ENCODE assay signal across 13 mouse cellular contexts in genomic region chr4:102741287-102741686, GRCm38 (mm10). TPM values are rescaled to one million over a fixed set of nuclear protein-coding genes. Genes with fewer than 3 reads are reported as not detected.
DNase-seq lines count a peak whose midpoint lies in the region; ATAC-seq and TF ChIP-seq lines count a peak whose summit lies in the region.
"Had no signal": no experiment of that assay in that cellular context is flagged by ENCODE, and none has a peak within 500 bp of the region (broad histone marks: within the 10 kb centered on the region; RNA-seq: fewer than 3 reads in every experiment).

Sgip1 (plus strand) TSS chr4:102741297.

- no peak within 1 kb of the TSS for H3K9ac ChIP-seq in forebrain, embryonic 14.5 days (ENCODE audit: low read length)
- no peak within 1 kb of the TSS for H3K9ac ChIP-seq in neural tube, embryonic 12.5 days
- H3K9ac ChIP-seq: liver, embryonic 12.5 days had no signal

- TF ChIP-seq CTCF in left cerebral cortex, adult 2 months (IDR thresholded peaks at IDR 0.05): no peak

- DNase-seq in left cerebral cortex, adult 2 months (ENCODE audit: extremely low spot score in 1 of 2, low spot score in 2 of 2): no peak
- DNase-seq in left cerebral cortex, adult 9 months (ENCODE audit: low spot score in 2 of 2): no peak
- no peak for DNase-seq in forebrain, embryonic 14.5 days (ENCODE audit: low spot score)
- no peak for DNase-seq in layer of hippocampus, postnatal 25 days (ENCODE audit: extremely low spot score in 1 of 2, low spot score in 1 of 2)
- DNase-seq in gastrocnemius, postnatal 4 days (ENCODE audit: low spot score in 2 of 2): no peak
- no peak for DNase-seq in right cerebral cortex, postnatal 10 days (ENCODE audit: low spot score in 2 of 2)
- no peak for DNase-seq in cerebellum, adult 9-10 months
- DNase-seq: kidney, adult 11 months; thymus, postnatal 36 days had no signal

- no peak within 1 kb of the TSS for H3K4me2 ChIP-seq in forebrain, embryonic 14.5 days (ENCODE audit: low read length)
- no peak within 1 kb of the TSS for H3K4me2 ChIP-seq in neural tube, embryonic 12.5 days (replicated peaks)
- H3K4me2 ChIP-seq: liver, embryonic 12.5 days had no signal

- no peaks in the 10 kb centered on the region for H3K27me3 ChIP-seq in forebrain, embryonic 14.5 days (replicated peaks; ENCODE audit: control insufficient read depth, insufficient read depth, low read length)
- H3K27me3 ChIP-seq in neural tube, embryonic 12.5 days (replicated peaks): no peaks in the 10 kb centered on the region
- H3K27me3 ChIP-seq: liver, embryonic 12.5 days; megakaryocyte, embryonic 14.5 days had no signal

- intact Hi-C loops in left cerebral cortex, adult 2 months (cut with DNase I): no loop called here

- no peak for ATAC-seq in forebrain, embryonic 14.5 days
- ATAC-seq in neural tube, embryonic 12.5 days (ENCODE audit: low FRiP score, low read depth): no peak
- ATAC-seq: liver, embryonic 12.5 days had no signal

- H3K4me1 ChIP-seq in forebrain, embryonic 14.5 days (ENCODE audit: control insufficient read depth, insufficient read depth, low read length): no peaks in the 10 kb centered on the region
- no peaks in the 10 kb centered on the region; the same call in 1 of the 2 replicates for H3K4me1 ChIP-seq in neural tube, embryonic 12.5 days
- H3K4me1 ChIP-seq: heart, embryonic 10.5 days; liver, embryonic 12.5 days; megakaryocyte, embryonic 14.5 days had no signal

- no peak within 1 kb of the TSS for H3K27ac ChIP-seq in left cerebral cortex, adult 2 months
- no peak within 1 kb of the TSS for H3K27ac ChIP-seq in forebrain, embryonic 14.5 days (ENCODE audit: low read depth, low read length)
- no peak within 1 kb of the TSS for H3K27ac ChIP-seq in neural tube, embryonic 12.5 days
- H3K27ac ChIP-seq: heart, embryonic 10.5 days; liver, embryonic 12.5 days had no signal

- no peak within 1 kb of the TSS for H3K4me3 ChIP-seq in left cerebral cortex, adult 2 months
- no peak within 1 kb of the TSS for H3K4me3 ChIP-seq in forebrain, embryonic 14.5 days (ENCODE audit: low read depth, low read length)
- no peak within 1 kb of the TSS for H3K4me3 ChIP-seq in neural tube, embryonic 12.5 days
- H3K4me3 ChIP-seq: heart, embryonic 10.5 days; liver, embryonic 12.5 days; megakaryocyte, embryonic 14.5 days had no signal

- no peaks in the 10 kb centered on the region for H3K36me3 ChIP-seq in forebrain, embryonic 14.5 days (ENCODE audit: control insufficient read depth, insufficient read depth, low read length)
- H3K36me3 ChIP-seq in neural tube, embryonic 12.5 days: no peaks in the 10 kb centered on the region
- H3K36me3 ChIP-seq: heart, embryonic 10.5 days; liver, embryonic 12.5 days had no signal

- no peaks in the 10 kb centered on the region for H3K9me3 ChIP-seq in forebrain, embryonic 14.5 days (replicated peaks; ENCODE audit: control insufficient read depth, low read length)
- H3K9me3 ChIP-seq in neural tube, embryonic 12.5 days: no peaks in the 10 kb centered on the region
- H3K9me3 ChIP-seq: heart, embryonic 10.5 days; liver, embryonic 12.5 days had no signal

- WGBS in forebrain, embryonic 14.5 days: 62% methylated on average over 8 of the region's 8 CpGs
- WGBS in neural tube, embryonic 12.5 days: 69% methylated on average over 8 of the region's 8 CpGs

RNA-seq across cellular contexts. Expression of gene Sgip1, which starts in this region (rescaled TPM):
- 100 to 1,000 TPM; 293 to 300 TPM for total RNA-seq in left cerebral cortex, adult 2 months (2021)
- 21.6 and 38.3 TPM in 2 replicates for polyA plus RNA-seq in forebrain, embryonic 14.5 days (2014; fragmentation: Nextera tagmentation; extraction: Ambion mirVana)
- total RNA-seq in layer of hippocampus, postnatal 25 days (2021): 100 to 1,000 TPM; 267 to 300 TPM
- polyA plus RNA-seq in neural tube, embryonic 12.5 days (2016; fragmentation: Nextera tagmentation; extraction: Ambion mirVana): 43.3 and 45.4 TPM in 2 replicates
- total RNA-seq in gastrocnemius, postnatal 4 days (2021): 1 to 10 TPM; 2.0 to 3.5 TPM

Comparison
In these comparisons a context has a peak if more than half of its experiments do, and no peak if none do; other contexts are left out.
1. RNA of gene Sgip1 (total RNA-seq): 267 to 300 TPM in layer of hippocampus, postnatal 25 days and 293 to 300 TPM in left cerebral cortex, adult 2 months; 2.0 to 3.5 TPM in gastrocnemius, postnatal 4 days; every median in the first group is over 10 times any median in the second.